10 mouse cellular contexts compared by ENCODE assay signal in genomic region chr1:164814243-164814642, GRCm38 (mm10). TPM values are rescaled to one million over a fixed set of nuclear protein-coding genes. Genes with fewer than 3 reads are reported as not detected.
DNase-seq lines count a peak whose midpoint lies in the region; ATAC-seq and TF ChIP-seq lines count a peak whose summit lies in the region.
"Had no signal": no experiment of that assay in that cellular context is flagged by ENCODE, and none has a peak within 500 bp of the region (broad histone marks: within the 10 kb centered on the region; RNA-seq: fewer than 3 reads in every experiment).

No protein-coding gene starts in this region.

- H3K27me3 ChIP-seq in midbrain, embryonic 13.5 days, result no peaks in the 10 kb centered on the region
- H3K27me3 ChIP-seq in midbrain, embryonic 16.5 days (ENCODE audit: control insufficient read depth, insufficient read depth, low read depth, low read length), result no peaks in the 10 kb centered on the region
- H3K27me3 ChIP-seq in forebrain, postnatal 0 days (ENCODE audit: insufficient read depth, low read length), result no peaks in the 10 kb centered on the region
- no peaks in the 10 kb centered on the region for H3K27me3 ChIP-seq in splenic B cell, adult 2 months (ENCODE audit: control insufficient read depth, insufficient read depth, low read length, poor library complexity, severe bottlenecking)
- H3K27me3 ChIP-seq: limb, embryonic 13.5 days had no signal

- 0 out of 2 replicates have a peak overlapping the region, but pooled peaks have one; percentile 1 for H3K27ac ChIP-seq in midbrain, embryonic 13.5 days
- H3K27ac ChIP-seq in midbrain, embryonic 16.5 days (ENCODE audit: low read length), result no peak overlapping the region
- H3K27ac ChIP-seq in forebrain, postnatal 0 days (ENCODE audit: low read depth, low read length), result no peak overlapping the region
- H3K27ac ChIP-seq: limb, embryonic 13.5 days; macrophage had no signal

- H3K4me2 ChIP-seq in midbrain, embryonic 13.5 days (replicated peaks), result no peak overlapping the region
- H3K4me2 ChIP-seq in midbrain, embryonic 16.5 days (ENCODE audit: low read length), result no peak overlapping the region
- no peak overlapping the region for H3K4me2 ChIP-seq in forebrain, postnatal 0 days (ENCODE audit: low read depth)
- H3K4me2 ChIP-seq: limb, embryonic 13.5 days had no signal

- H3K36me3 ChIP-seq in midbrain, embryonic 13.5 days, result no peaks in the 10 kb centered on the region
- no peaks in the 10 kb centered on the region for H3K36me3 ChIP-seq in midbrain, embryonic 16.5 days (ENCODE audit: control insufficient read depth, insufficient read depth, low read length)
- H3K36me3 ChIP-seq in forebrain, postnatal 0 days (ENCODE audit: insufficient read depth), result no peaks in the 10 kb centered on the region
- H3K36me3 ChIP-seq in splenic B cell, adult 2 months (ENCODE audit: control insufficient read depth, insufficient read depth, low read length, poor library complexity, severe bottlenecking), result no peaks in the 10 kb centered on the region
- H3K36me3 ChIP-seq: limb, embryonic 13.5 days had no signal

- no peak overlapping the region for H3K4me3 ChIP-seq in midbrain, embryonic 13.5 days (replicated peaks)
- no peak overlapping the region for H3K4me3 ChIP-seq in midbrain, embryonic 16.5 days (ENCODE audit: low read depth, low read length)
- H3K4me3 ChIP-seq in forebrain, postnatal 0 days (ENCODE audit: low read depth, low read length), result no peak overlapping the region
- H3K4me3 ChIP-seq: limb, embryonic 13.5 days had no signal

- no peak for TF ChIP-seq CTCF in forebrain, postnatal 0 days (IDR thresholded peaks at IDR 0.05; ENCODE audit: low read depth)

- peak; percentile 81 for ATAC-seq in cerebellum, adult (ENCODE audit: insufficient number of reproducible peaks, low FRiP score, low TSS enrichment)
- no peak; the same call in 1 of the 2 replicates for ATAC-seq in midbrain, embryonic 13.5 days
- no peak for ATAC-seq in midbrain, embryonic 16.5 days
- peak; percentile 55 for ATAC-seq in forebrain, postnatal 0 days

- DNase-seq in cerebellum, postnatal 4 days (ENCODE audit: low spot score in 2 of 2), result no peak
- DNase-seq in forebrain, postnatal 0 days, result peak; percentile 29
- DNase-seq in splenic B cell, adult 2 months (ENCODE audit: low read depth, low spot score), result peak; percentile 25
- DNase-seq in embryo, embryonic 10 days (ENCODE audit: low spot score), result no peak
- no peak for DNase-seq in layer of hippocampus, adult 8-10 months (ENCODE audit: low spot score in 2 of 2)

- no peak overlapping the region for H3K9ac ChIP-seq in midbrain, embryonic 13.5 days (replicated peaks)
- H3K9ac ChIP-seq in midbrain, embryonic 16.5 days (ENCODE audit: low read depth, low read length), result no peak overlapping the region
- no peak overlapping the region for H3K9ac ChIP-seq in forebrain, postnatal 0 days
- H3K9ac ChIP-seq: limb, embryonic 13.5 days had no signal

- no peaks in the 10 kb centered on the region for H3K9me3 ChIP-seq in midbrain, embryonic 13.5 days
- H3K9me3 ChIP-seq in midbrain, embryonic 16.5 days (replicated peaks; ENCODE audit: control insufficient read depth, low read length, poor library complexity, severe bottlenecking), result no peaks in the 10 kb centered on the region
- H3K9me3 ChIP-seq in forebrain, postnatal 0 days (ENCODE audit: low read length), result no peaks in the 10 kb centered on the region
- H3K9me3 ChIP-seq: limb, embryonic 13.5 days had no signal

- no peaks in the 10 kb centered on the region for H3K4me1 ChIP-seq in midbrain, embryonic 13.5 days (replicated peaks)
- H3K4me1 ChIP-seq in midbrain, embryonic 16.5 days (ENCODE audit: control insufficient read depth, insufficient read depth, low read length), result peaks cover 6% of the 10 kb centered on the region; the same call in 1 of the 2 replicates
- H3K4me1 ChIP-seq in forebrain, postnatal 0 days (ENCODE audit: insufficient read depth), result no peaks in the 10 kb centered on the region
- H3K4me1 ChIP-seq: limb, embryonic 13.5 days had no signal

- 35% methylated on average over 2 of the region's 2 CpGs for WGBS in midbrain, embryonic 13.5 days
- WGBS in midbrain, embryonic 16.5 days, result 50% methylated on average over 2 of the region's 2 CpGs
- WGBS in forebrain, postnatal 0 days, result 24% methylated on average over 2 of the region's 2 CpGs

RNA-seq across cellular contexts. Expression of gene Dpt, which starts 17.8 kb away (rescaled TPM):
- 0.15 TPM in 1 of 2 replicates, not detected in the other for polyA plus RNA-seq in midbrain, embryonic 13.5 days (2015; fragmentation: Nextera tagmentation; extraction: Ambion mirVana)
- 0.11 and 0.38 TPM in 2 replicates for polyA plus RNA-seq in midbrain, embryonic 16.5 days (2015; fragmentation: Nextera tagmentation; extraction: Ambion mirVana)
- not detected in 2 replicates for total RNA-seq in forebrain, postnatal 0 days (2014; rRNA removed)
- polyA plus RNA-seq in forebrain, postnatal 0 days (2015; fragmentation: Nextera tagmentation; extraction: Ambion mirVana), result 0.26 and 0.40 TPM in 2 replicates
- total RNA-seq in layer of hippocampus, adult 8-10 months (2022), result under 1 TPM in 3 of 4 experiments, not detected in 1; 0.22 to 0.35 (median 0.25) TPM
- polyA plus RNA-seq: macrophage had no signal

Comparison
In these comparisons a context has a peak if more than half of its experiments do, and no peak if none do; other contexts are left out.
1. ATAC-seq: peak in cerebellum, adult (single experiment) and forebrain, postnatal 0 days (single experiment); none in midbrain, embryonic 13.5 days (single experiment) and midbrain, embryonic 16.5 days (single experiment).
2. DNase-seq: peak in forebrain, postnatal 0 days (single experiment) and splenic B cell, adult 2 months (single experiment); none in cerebellum, postnatal 4 days (0 of 2), embryo, embryonic 10 days (single experiment) and layer of hippocampus, adult 8-10 months (0 of 2).